Mouse (Mus musculus): Measurements from ENCODE around the gene Cnot6.

Cnot6 gene

DNA sequence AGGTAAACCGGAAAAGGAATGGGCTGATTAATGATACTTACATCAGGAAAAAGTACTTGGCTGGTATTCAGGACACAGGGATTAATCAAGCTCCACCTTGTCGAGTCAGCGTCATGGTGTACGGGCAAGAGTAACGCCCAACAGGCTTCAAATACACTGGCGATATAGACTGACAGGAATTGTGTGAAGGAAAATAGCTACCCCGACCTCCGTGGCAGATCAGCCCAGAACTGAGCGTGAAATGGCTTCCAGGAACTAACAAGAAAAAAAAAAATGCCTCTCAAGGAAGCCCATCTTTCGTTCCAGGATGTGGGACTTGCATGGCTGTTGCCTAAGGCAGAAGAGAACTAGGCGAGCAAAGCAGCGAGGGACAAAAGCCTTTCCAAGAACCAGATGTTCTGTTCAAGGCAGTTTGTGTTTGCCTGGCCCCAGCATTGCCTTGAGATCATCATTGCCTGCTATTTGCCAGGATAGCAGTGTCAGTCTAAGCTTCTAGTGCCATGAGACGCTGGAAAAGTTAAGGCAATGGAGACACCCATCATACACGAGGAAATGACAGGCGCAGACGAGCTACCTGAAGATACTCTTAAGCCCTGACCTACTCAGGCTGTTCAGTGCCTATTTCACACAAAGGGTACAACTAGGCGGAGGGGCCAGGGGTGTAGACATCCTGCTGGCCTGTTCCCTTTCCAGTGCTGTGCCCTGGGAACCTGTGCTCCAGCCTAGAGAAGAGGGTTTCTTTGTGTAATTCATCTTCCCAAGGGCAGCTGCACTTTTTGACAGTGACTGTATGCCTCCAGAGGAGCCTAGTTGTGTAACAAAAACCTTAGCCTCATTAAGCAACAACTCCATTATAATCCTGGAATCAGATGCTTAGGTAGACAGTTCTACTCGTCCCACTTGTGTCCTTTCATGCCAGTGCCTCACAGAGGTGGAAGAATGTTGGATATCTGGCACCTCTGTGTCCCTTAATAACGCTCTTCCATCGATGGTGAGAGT, 1.1 kb upstream of the Cnot6 start:
- no peak for DNase-seq

- DNase-seq, result peak; percentile 37
These were observed 455 bp downstream of the Cnot6 start for GRCm38 (mm10) chr11:49711981-49712554.

GRCm38 (mm10) chr11:49710664-49711063, 1.9 kb downstream of the Cnot6 start:
- DNase-seq, result no peak

GRCm38 (mm10) chr11:49707834-49708233, 4.7 kb downstream of the Cnot6 start:
- DNase-seq, result no peak

DNA sequence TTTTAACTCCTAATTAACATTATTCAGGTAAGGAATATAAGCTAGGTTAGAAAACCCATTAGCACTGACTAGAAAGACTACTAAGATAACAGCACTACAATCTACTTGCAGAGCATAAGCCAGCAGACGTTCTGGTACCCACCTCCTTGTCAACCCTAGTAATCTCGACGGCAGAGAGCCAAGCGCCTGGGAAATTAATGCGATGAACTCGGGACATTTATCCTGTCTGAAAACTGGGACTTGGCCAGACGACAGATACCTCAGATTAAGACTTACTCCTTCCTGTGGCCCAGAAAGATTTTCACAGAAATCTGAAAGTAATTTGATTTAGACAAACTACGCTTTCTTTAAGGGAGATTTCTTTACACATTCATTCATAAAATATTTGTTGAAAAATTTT, 7.7 kb downstream of the Cnot6 start:
- no peak for DNase-seq

DNA sequence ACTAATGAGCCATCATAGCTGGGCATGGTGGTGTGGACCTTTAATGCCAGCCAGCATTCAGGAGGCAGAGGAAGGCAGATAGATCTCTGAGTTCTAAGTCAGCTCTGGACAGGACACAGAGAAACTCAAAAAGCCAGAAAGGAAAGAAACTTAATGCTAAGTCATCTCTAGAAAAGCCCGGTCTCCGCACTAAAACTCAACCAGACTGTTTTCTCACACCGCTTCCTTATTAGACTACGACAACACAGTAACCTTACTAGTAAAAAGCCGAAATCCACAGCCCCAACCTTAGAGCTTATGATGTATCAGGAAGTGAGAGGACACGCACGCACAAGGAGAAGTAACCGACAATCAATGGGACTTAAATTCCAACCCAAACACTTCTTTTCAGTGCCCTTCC, 10.5 kb downstream of the Cnot6 start:
- no peak for DNase-seq

DNA sequence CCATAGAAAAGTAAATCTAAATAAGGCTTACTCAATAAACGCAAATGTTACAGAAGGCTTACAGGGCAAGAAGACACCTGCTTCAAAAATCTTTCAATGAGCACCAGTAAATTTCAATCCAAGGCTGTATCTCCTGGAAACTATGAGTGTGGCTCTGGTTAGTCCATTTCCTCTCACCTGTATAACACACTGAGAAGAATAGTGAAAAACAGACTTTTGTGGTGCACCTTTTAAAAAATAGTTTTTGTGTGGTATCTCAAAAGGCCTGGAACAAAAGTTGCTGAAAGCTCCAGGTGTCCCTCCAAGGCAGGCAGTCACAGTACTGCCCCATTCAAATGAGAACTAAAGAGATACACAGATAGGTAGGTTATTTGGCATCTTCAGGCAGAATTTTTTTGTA, 13.4 kb downstream of the Cnot6 start:
- no peak for DNase-seq

DNA sequence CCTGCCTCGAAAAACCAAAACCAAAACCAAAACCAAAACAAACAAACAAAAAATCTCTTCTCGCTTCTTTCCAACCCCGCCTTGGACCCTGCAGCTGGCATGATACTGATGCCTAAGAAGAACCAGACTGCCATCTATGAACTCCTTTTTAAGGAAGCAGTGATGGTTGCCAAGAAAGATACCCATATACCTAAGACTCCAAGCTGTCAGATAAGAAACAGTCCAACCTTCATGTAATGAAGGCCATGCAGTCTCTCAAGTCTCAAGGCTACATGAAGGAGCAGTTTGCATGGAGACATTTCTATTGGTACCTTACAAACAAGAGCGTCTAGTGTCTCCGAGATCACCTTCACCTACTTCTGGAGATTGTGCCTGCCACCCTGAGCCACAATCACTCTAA, 14.7 kb downstream of the Cnot6 start:
- no peak for DNase-seq

GRCm38 (mm10) chr11:49696472-49696871, 16.1 kb downstream of the Cnot6 start:
- DNase-seq, result no peak

- DNase-seq, result no peak
These were observed 16.8 kb downstream of the Cnot6 start for GRCm38 (mm10) chr11:49695695-49696094.

DNA sequence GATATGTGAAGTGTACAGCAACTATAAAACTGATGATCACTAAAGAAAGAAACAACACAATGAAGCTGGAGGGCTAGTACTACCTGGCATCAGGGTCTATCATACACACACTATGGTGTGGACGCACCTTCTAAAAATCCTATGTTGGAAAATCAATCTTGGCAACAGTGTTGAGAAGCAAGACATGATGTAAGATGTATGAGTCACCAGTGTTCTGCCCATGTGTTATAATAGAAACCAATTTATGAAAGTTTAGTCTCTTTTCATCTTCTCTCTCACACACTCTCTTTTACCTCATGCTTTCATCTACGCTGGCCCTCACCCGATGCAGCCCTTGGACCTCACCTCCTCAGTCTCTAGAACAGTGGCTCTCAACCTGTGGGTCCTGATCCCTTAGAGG, 17.5 kb downstream of the Cnot6 start:
- DNase-seq, result no peak

- no peak for DNase-seq
These were observed 28.1 kb downstream of the Cnot6 start for GRCm38 (mm10) chr11:49684237-49684973.

GRCm38 (mm10) chr11:49673433-49673832, 39.1 kb downstream of the Cnot6 start:
- no peak for DNase-seq

GRCm38 (mm10) chr11:49665462-49665861, 47.1 kb downstream of the Cnot6 start:
- DNase-seq, result no peak

GRCm38 (mm10) chr11:49664262-49665140, 48.0 kb downstream of the Cnot6 start:
- no peak for DNase-seq

- DNase-seq, result no peak
These were observed 49.2 kb downstream of the Cnot6 start, which contains the start of gene Scgb3a1 for GRCm38 (mm10) chr11:49663310-49663709. Scgb3a1 (plus strand) TSS chr11:49663610.

GRCm38 (mm10) chr11:49662292-49662780, 50.2 kb downstream of the Cnot6 start:
- DNase-seq, result no peak

GRCm38 (mm10) chr11:49659470-49659799, 53.1 kb downstream of the Cnot6 start:
- DNase-seq, result no peak

GRCm38 (mm10) chr11:49658791-49659469, 53.6 kb downstream of the Cnot6 start:
- DNase-seq, result no peak

GRCm38 (mm10) chr11:49658065-49658464, 54.5 kb downstream of the Cnot6 start:
- no peak for DNase-seq

DNA sequence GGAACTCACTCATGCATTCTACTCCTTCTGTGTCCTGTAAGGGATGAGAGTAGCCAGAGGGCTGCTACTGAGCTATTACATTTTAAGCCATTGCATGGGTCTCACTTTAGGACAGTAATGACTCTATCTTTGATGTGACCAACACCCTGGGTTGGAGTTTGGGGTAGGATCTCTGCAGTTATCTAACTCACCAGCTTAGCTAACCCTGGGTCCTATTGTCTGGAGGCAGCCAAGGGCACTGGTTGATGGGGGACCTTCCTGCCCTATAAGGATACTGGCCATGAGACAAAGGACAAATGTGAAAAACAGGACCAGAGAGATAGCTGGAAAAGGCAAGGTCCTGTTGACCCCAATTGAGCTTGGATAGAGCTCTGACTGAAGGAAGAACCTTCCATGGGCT, 57.0 kb downstream of the Cnot6 start:
- no peak for DNase-seq

GRCm38 (mm10) chr11:49654651-49655050, 57.9 kb downstream of the Cnot6 start:
- no peak for DNase-seq
